Mouse (Mus musculus) liver, embryonic 14.5 days (tissue): Measurements from ENCODE around the gene Zfp750.

ENCODE experiments used
- CTCF ChIP-seq: IDR thresholded peaks from 2 replicates; pipeline ENCODE4 v1.5.1; 2016; ENCODE audit warnings: antibody characterized with exemption, low read depth, control low read depth
- EP300 ChIP-seq: IDR thresholded peaks from 2 replicates; pipeline ENCODE4 v1.6.1; 2016; ENCODE audit warnings: antibody characterized with exemption, low read depth

DNA sequence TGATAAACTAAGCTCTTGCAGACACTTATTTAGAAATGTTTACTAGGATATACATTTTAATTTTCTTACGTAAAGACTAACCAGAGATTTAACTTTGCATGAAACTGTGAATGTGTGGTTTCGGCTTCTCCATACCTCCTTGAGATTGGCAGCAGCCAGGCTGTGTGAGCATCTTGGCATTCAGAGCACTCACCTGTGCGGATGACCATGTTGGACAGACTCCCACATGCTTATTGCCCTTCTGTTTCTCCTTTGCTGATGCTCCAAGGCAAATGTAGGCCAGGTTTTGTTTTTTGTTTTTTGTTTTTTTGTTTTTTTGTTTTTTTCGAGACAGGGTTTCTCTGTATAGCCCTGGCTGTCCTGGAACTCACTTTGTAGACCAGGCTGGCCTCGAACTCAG, 44.2 kb upstream of the Zfp750 start:
- TF ChIP-seq CTCF (no peak), EP300 (no peak)
